Mouse (Mus musculus): ENCODE results near the gene Dhx33. TPM values are rescaled to one million over a fixed set of nuclear protein-coding genes. Genes with fewer than 3 reads are reported as not detected.

The Dhx33 gene
- polyA plus RNA-seq, 1 experiment from 2014 or later: 21.3 TPM

GRCm38 (mm10) chr11:71017051-71017450, 12.8 kb upstream of the Dhx33 start:
- Histone ChIP-seq H3K4me2 (replicated peaks) (no peak overlapping the region), H3K9me3 (replicated peaks) (no peaks in the 10 kb centered on the region), H3K27me3 (no peaks in the 10 kb centered on the region), H3K4me3 (no peak overlapping the region), H3K27ac (no peak overlapping the region), H3K9ac (no peak overlapping the region), H3K4me1 (peaks cover 30% of the 10 kb centered on the region), H3K36me3 (peaks cover 15% of the 10 kb centered on the region)
- ATAC-seq (ENCODE audit: low FRiP score): no peak
- WGBS: 87% methylated on average over 1 of the region's 1 CpGs

- no peaks in the 10 kb centered on the region for H3K9me3 ChIP-seq (replicated peaks)
- no peaks in the 10 kb centered on the region for H3K27me3 ChIP-seq
- H3K4me2 ChIP-seq (replicated peaks): no peak overlapping the region
- H3K27ac ChIP-seq: no peak overlapping the region
- ATAC-seq (ENCODE audit: low FRiP score): no peak
- peaks cover 11% of the 10 kb centered on the region for H3K4me1 ChIP-seq
- H3K4me3 ChIP-seq: no peak overlapping the region
- H3K9ac ChIP-seq: no peak overlapping the region
- peaks cover 45% of the 10 kb centered on the region for H3K36me3 ChIP-seq
- 95% methylated on average over 7 of the region's 7 CpGs for whole genome bisulfite sequencing
These were observed 8.5 kb upstream of the Dhx33 start for GRCm38 (mm10) chr11:71012743-71013142.

GRCm38 (mm10) chr11:71008321-71008720, 4.1 kb upstream of the Dhx33 start:
- ATAC-seq (ENCODE audit: low FRiP score): no peak
- no peak overlapping the region for H3K27ac ChIP-seq
- peaks cover 5% of the 10 kb centered on the region for H3K4me1 ChIP-seq
- H3K4me3 ChIP-seq: no peak overlapping the region
- H3K9ac ChIP-seq: no peak overlapping the region
- H3K4me2 ChIP-seq (replicated peaks): no peak overlapping the region
- WGBS: 95% methylated on average over 3 of the region's 3 CpGs
- H3K27me3 ChIP-seq: no peaks in the 10 kb centered on the region
- no peaks in the 10 kb centered on the region for H3K9me3 ChIP-seq (replicated peaks)
- H3K36me3 ChIP-seq: peaks cover 39% of the 10 kb centered on the region

- Histone ChIP-seq H3K4me3 (no peak overlapping the region), H3K27me3 (no peaks in the 10 kb centered on the region), H3K9ac (no peak overlapping the region), H3K4me1 (peaks cover 10% of the 10 kb centered on the region), H3K9me3 (replicated peaks) (no peaks in the 10 kb centered on the region), H3K27ac (no peak overlapping the region), H3K4me2 (replicated peaks) (no peak overlapping the region), H3K36me3 (peaks cover 38% of the 10 kb centered on the region)
- WGBS: 94% methylated on average over 7 of the region's 7 CpGs
- no peak for ATAC-seq (ENCODE audit: low FRiP score)
These were observed 3.6 kb upstream of the Dhx33 start for GRCm38 (mm10) chr11:71007831-71008230.

- H3K9ac ChIP-seq: no peak overlapping the region
- H3K4me2 ChIP-seq (replicated peaks): no peak overlapping the region
- H3K27ac ChIP-seq: no peak overlapping the region
- no peaks in the 10 kb centered on the region for H3K9me3 ChIP-seq (replicated peaks)
- H3K27me3 ChIP-seq: no peaks in the 10 kb centered on the region
- WGBS: 97% methylated on average over 6 of the region's 6 CpGs
- no peak for ATAC-seq (ENCODE audit: low FRiP score)
- H3K4me3 ChIP-seq: no peak overlapping the region
- H3K4me1 ChIP-seq: peaks cover 15% of the 10 kb centered on the region
- peaks cover 30% of the 10 kb centered on the region for H3K36me3 ChIP-seq
These were observed 2.8 kb upstream of the Dhx33 start for GRCm38 (mm10) chr11:71007026-71007425.

GRCm38 (mm10) chr11:71005046-71005445, 809 bp upstream of the Dhx33 start:
- Histone ChIP-seq H3K27me3 (no peaks in the 10 kb centered on the region), H3K4me2 (replicated peaks) (peak overlapping the region; percentile 50), H3K4me3 (peak overlapping the region; percentile 93), H3K27ac (no peak overlapping the region), H3K4me1 (peaks cover 15% of the 10 kb centered on the region), H3K9me3 (replicated peaks) (no peaks in the 10 kb centered on the region), H3K36me3 (peaks cover 15% of the 10 kb centered on the region), H3K9ac (no peak overlapping the region)
- WGBS: 64% methylated on average over 5 of the region's 5 CpGs
- no peak for ATAC-seq (ENCODE audit: low FRiP score)

- H3K9ac ChIP-seq: peak overlapping the region; percentile 76
These were observed 474 bp downstream of the Dhx33 start for GRCm38 (mm10) chr11:71003611-71004315.

GRCm38 (mm10) chr11:71001167-71001566, 3.1 kb downstream of the Dhx33 start:
- WGBS: 88% methylated on average over 4 of the region's 4 CpGs

More at GRCm38 (mm10) chr11:71003611-71004315, 474 bp downstream of the Dhx33 start:
- under 1% methylated on average over 49 of the region's 49 CpGs for WGBS
- H3K9me3 ChIP-seq (replicated peaks): no peaks in the 10 kb centered on the region
- peaks cover 15% of the 10 kb centered on the region for H3K4me1 ChIP-seq
- peak overlapping the region; percentile 93 for H3K4me3 ChIP-seq
- peaks cover 15% of the 10 kb centered on the region for H3K36me3 ChIP-seq
- peak overlapping the region; percentile 73 for H3K27ac ChIP-seq
- H3K4me2 ChIP-seq (replicated peaks): peak overlapping the region; percentile 95
- H3K27me3 ChIP-seq: no peaks in the 10 kb centered on the region
- ATAC-seq (ENCODE audit: low FRiP score): peak; percentile 89

GRCm38 (mm10) chr11:70982557-70983228, 21.5 kb downstream of the Dhx33 start, which contains the start of gene C1qbp:
TSS of gene C1qbp (minus strand) at chr11:70983026.
- Histone ChIP-seq H3K9ac (peak within 1 kb of the TSS; percentile 93), H3K4me1 (peaks cover 12% of the 10 kb centered on the region), H3K27me3 (no peaks in the 10 kb centered on the region), H3K27ac (peak within 1 kb of the TSS; percentile 66; the same call in 1 of the 2 replicates), H3K9me3 (replicated peaks) (no peaks in the 10 kb centered on the region), H3K4me2 (replicated peaks) (peak within 1 kb of the TSS; percentile 73), H3K4me3 (peak within 1 kb of the TSS; percentile 100), H3K36me3 (peaks cover 62% of the 10 kb centered on the region)
- ATAC-seq (ENCODE audit: low FRiP score): peak; percentile 96
- under 1% methylated on average over 57 of the region's 64 CpGs for WGBS

More at GRCm38 (mm10) chr11:71001167-71001566, 3.1 kb downstream of the Dhx33 start:
- no peak overlapping the region for H3K27ac ChIP-seq
- no peak overlapping the region for H3K4me3 ChIP-seq
- peaks cover 29% of the 10 kb centered on the region for H3K36me3 ChIP-seq
- H3K4me1 ChIP-seq: peaks cover 15% of the 10 kb centered on the region
- H3K9ac ChIP-seq: no peak overlapping the region
- H3K4me2 ChIP-seq (replicated peaks): no peak overlapping the region
- ATAC-seq (ENCODE audit: low FRiP score): no peak
- H3K9me3 ChIP-seq (replicated peaks): no peaks in the 10 kb centered on the region
- no peaks in the 10 kb centered on the region for H3K27me3 ChIP-seq

- no peak for ATAC-seq (ENCODE audit: low FRiP score)
- WGBS: 10% methylated on average over 12 of the region's 12 CpGs
These were observed 22.2 kb downstream of the Dhx33 start for GRCm38 (mm10) chr11:70982030-70982429.

GRCm38 (mm10) chr11:70980751-70981510, 23.3 kb downstream of the Dhx33 start:
- ATAC-seq (ENCODE audit: low FRiP score): no peak
- H3K9me3 ChIP-seq (replicated peaks): no peaks in the 10 kb centered on the region
- peaks cover 62% of the 10 kb centered on the region for H3K36me3 ChIP-seq
- no peak overlapping the region for H3K4me3 ChIP-seq
- no peak overlapping the region for H3K4me2 ChIP-seq (replicated peaks)
- 95% methylated on average over 14 of the region's 14 CpGs for WGBS
- H3K27me3 ChIP-seq: no peaks in the 10 kb centered on the region
- no peak overlapping the region for H3K27ac ChIP-seq
- H3K4me1 ChIP-seq: peaks cover 12% of the 10 kb centered on the region
- no peak overlapping the region for H3K9ac ChIP-seq

More at GRCm38 (mm10) chr11:70982030-70982429, 22.2 kb downstream of the Dhx33 start:
- H3K4me3 ChIP-seq: peak overlapping the region; percentile 100
- no peaks in the 10 kb centered on the region for H3K9me3 ChIP-seq (replicated peaks)
- peaks cover 12% of the 10 kb centered on the region for H3K4me1 ChIP-seq
- no peaks in the 10 kb centered on the region for H3K27me3 ChIP-seq
- H3K9ac ChIP-seq: peak overlapping the region; percentile 93
- H3K4me2 ChIP-seq (replicated peaks): peak overlapping the region; percentile 73
- H3K27ac ChIP-seq: no peak overlapping the region; the same call in 1 of the 2 replicates
- H3K36me3 ChIP-seq: peaks cover 62% of the 10 kb centered on the region

GRCm38 (mm10) chr11:70980232-70980631, 24.0 kb downstream of the Dhx33 start:
- H3K9me3 ChIP-seq (replicated peaks): no peaks in the 10 kb centered on the region
- 82% methylated on average over 6 of the region's 6 CpGs for WGBS
- peaks cover 12% of the 10 kb centered on the region for H3K4me1 ChIP-seq
- H3K36me3 ChIP-seq: peaks cover 61% of the 10 kb centered on the region
- no peak for ATAC-seq (ENCODE audit: low FRiP score)
- H3K9ac ChIP-seq: no peak overlapping the region
- no peak overlapping the region for H3K4me2 ChIP-seq (replicated peaks)
- no peaks in the 10 kb centered on the region for H3K27me3 ChIP-seq
- no peak overlapping the region for H3K27ac ChIP-seq
- H3K4me3 ChIP-seq: no peak overlapping the region
